Mouse (Mus musculus): ENCODE data around the gene Gfod1.

Gene Gfod1

DNA sequence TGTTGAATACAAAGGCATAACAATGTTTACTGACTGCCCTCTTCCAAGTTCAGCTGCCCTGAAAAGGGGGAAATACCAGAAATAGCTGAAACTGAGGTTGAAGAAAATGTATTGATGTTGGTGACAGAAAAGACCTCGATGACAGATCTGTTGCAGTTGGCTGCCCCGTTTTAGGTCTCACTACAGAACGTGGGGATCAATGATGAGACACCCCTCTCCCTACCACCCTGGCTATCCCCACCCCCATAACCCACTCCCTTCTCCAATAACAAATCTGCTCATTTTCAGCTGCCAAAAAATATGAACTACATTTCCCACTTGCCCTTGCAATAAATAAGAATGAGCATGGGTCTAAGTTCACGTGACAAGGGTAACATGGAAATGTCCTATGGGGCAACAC lies 73.1 kb downstream of the Gfod1 start:
- no peak for DNase-seq (ENCODE audit: low spot score in 2 of 2)

DNA sequence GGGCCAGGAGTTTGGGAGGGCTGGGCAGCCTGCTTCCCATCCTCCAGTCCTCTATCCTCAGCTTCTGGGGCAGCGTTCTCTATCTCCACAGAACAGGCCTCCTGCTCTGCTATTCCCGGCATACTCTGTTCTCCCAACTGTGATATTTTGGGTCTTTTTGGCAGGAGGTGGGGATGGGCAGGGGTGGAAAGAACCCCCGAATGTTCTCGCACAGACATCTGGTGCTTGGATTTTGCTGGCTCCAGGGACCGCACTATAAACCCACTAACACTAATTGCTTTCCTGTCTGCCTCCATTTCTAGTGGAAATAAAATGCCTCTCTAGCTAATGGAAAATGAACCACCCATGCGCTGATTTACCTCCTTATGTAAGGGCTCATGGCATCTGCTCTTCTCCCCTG lies 73.7 kb downstream of the Gfod1 start:
- no peak for DNase-seq (ENCODE audit: low spot score in 2 of 2)

DNA sequence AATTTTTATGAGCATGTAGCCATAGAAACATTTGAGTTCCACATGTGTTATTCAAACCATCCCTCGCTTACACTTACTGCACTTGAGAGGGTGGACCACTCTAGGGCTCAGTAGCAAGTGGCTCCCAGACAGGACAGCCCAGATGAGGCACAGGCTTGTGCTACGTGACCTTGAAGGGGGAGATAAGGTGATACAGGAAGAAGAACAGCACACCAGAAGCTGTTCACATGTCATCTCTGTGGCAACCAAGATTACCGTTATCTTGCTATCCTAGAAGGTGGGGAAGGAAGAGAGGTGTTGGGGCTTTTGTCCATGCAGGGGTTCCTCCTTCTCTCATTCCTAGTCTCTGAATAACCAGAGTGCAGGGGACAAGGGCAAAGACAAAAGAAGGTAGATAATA lies 74.2 kb downstream of the Gfod1 start:
- no peak for DNase-seq (ENCODE audit: low spot score in 2 of 2)

DNA sequence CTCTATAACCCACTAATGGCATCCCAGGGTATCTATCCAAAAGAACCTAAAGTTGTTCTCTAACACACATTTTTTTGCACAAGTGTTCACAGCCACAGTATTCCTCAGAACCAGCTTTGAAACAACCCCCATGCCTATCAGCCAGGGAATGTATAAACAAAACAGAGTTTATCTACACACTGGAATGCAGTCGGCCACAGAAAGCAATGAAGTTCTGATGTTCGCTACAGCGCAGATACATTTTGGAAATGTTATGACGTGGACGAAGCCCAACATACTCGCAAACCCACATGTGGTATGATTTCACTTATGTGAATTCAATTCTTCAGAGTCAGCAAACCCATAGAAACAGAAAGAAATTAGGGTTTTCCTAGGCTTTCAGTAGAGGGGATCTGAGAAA lies 75.8 kb downstream of the Gfod1 start:
- DNase-seq (ENCODE audit: low spot score in 2 of 2), result no peak

DNA sequence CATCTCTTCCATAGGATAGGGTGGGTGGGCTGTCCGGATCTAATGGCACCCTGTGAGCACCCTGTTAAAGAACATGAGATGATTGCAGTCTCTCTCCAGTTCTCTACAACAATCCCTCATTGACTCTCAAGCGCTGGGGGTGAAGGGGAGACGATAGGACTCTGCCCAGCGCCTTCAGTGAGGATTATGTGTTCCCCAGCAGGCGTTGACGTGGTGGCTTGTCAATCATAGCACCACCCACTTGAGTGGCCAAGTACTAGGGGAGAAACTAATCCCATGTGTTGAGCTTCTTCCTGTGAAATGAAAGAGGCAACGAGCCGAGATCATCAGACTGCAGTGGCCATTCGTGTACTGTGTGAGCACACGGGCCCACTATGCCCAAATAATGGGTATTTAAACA lies 77.9 kb downstream of the Gfod1 start:
- DNase-seq (ENCODE audit: low spot score in 2 of 2), result no peak

DNA sequence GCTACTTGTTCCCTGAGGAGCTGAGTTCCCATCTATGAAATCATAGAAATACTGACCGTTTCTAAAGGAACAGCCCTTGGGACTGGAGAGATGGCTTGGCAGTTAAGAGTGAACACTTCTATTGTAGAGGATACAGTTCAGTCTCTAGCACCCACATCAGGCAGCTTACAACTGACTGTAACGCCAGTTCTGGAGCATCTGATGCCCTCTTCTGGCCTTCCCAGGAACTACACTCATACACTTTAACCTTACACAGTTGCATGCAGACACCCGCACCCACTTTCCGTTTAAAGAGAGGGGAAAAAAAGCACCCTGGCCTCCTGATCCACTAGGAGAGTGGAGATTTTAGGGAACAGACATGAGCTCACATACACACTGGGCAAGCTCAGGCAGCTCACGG lies 78.8 kb downstream of the Gfod1 start:
- DNase-seq (ENCODE audit: low spot score in 2 of 2), result no peak

DNA sequence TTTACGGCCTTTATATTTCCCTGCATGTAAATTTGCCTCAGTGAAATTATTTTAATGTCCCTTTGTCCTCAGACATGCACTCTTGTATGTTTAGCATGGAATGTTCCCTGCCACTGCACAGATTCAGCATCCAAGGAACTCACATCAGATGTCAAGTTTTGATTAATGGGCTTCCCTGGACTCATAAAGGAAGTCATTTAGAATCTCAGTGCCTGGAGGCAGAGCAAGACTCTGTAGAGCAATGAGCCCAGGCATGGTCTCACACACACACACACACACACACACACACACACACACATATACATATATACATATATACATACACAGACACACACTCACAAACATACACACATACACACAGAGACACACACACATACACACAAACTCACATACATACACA lies 81.9 kb downstream of the Gfod1 start:
- no peak for DNase-seq (ENCODE audit: low spot score in 2 of 2)

DNA sequence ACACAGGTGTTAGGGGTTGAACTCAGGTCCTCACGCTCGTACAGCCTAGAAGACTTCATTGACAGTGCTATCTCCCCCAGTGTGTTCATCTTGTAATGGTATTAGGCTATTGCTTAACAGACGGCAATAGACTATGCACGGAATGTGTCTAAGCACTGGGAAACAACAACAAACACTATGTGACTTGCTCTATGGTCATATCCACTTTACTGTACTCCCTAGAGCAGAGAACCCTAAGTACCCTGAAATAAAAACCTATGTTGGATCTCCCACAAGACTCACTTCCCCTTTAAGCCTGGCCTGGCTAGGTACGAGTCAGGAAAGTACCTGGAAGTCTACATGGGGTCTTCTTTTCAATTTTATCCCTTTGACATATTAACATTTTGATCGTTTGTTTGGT lies 82.7 kb downstream of the Gfod1 start:
- DNase-seq (ENCODE audit: low spot score in 2 of 2), result no peak

DNA sequence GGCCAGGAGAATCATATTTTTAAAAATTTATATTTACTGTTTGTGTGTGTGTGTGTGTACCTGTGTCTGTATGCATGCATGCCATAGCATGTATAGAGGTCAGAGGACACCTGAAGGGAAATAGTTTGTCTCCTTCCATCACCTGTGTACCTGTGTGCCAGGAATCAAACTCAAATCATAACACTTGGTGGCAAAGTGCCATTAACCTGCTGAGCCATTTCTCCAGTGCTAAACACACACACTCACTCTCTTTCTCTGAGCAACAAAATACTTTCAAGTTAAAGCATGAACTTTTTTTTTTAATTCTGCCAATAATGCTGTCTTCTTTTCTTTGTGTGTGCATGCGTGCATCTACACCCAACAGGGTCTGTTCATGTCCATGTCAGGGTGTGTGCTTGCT lies 83.3 kb downstream of the Gfod1 start:
- DNase-seq (ENCODE audit: low spot score in 2 of 2), result no peak

DNA sequence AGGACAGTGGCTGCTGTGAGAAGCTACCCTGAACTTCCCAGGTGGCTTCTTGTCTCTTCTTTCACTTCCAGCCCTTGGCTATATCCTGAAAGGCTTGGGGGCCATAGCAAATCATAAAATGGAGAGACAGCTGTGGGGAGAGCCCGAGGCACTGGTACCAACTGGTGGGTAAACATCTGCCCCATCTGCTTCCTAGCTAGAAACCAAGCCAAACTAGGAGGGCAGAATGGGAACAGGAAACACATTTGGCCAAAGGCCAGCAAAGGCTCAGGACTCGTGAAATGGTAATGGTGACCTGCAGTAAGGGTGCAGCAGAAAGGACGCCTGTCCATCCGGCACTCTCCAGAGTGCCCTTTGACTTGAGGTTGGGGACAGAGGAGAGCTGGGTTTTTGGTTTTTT lies 85.2 kb downstream of the Gfod1 start:
- DNase-seq (ENCODE audit: low spot score in 2 of 2), result no peak

DNA sequence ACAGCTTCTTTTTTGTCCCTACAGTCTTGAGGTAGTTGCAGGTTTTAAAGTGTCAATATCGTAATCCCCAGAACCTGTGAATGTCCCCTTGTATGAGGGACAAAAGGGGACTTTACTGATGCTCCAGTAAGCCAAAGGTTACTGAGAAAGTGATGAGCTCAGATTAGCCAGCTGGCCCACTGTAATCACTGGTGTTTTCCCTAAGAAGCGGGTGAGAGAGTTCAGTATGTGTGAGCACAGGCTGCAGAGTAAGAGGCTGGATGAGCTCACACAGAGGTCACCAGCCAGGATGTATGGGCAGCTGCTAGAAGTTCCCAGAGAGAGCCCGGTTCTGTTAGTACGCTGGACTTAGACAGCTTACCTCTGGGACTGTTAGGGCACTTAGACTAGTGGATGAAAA lies 85.7 kb downstream of the Gfod1 start:
- DNase-seq (ENCODE audit: low spot score in 2 of 2), result no peak

DNA sequence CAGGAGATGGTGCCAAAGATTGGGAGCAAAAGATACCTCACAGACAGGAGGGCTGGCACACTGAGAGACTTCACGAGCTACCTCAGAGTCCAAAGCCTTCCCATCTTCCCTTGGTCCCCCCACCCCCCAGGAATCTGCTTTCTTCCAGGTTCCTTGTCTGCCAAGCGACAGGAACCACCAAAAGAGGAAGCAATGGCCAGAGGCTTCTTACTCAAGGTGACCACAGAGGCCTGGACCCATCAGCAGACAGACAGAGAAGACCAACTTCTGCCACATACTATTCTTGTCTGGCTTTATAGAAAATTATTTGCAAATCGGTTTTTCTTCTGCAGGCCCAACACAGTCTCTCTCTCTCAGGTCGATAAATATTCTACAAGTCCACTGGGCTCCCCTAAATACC lies 86.3 kb downstream of the Gfod1 start:
- DNase-seq (ENCODE audit: low spot score in 2 of 2), result no peak

DNA sequence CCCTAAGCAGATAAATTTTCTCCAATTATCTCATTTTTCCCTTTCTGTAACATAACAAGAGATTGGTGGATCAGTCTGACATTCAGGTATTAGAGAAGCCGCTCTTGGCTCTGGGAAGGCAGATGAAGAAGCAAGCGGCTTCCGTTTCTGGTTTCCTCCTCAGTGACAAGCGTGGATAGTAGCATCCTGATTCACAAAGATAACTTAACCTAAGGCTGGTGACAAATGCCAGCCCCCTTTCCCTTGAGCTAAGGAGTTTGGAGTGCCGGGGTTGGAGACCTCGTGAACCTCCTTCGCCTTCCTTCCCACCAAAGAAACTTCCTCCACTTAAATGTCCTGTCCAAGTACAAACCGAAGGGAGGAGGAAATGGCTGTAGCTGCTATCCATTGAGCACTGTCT lies 86.9 kb downstream of the Gfod1 start:
- no peak for DNase-seq (ENCODE audit: low spot score in 2 of 2)

DNA sequence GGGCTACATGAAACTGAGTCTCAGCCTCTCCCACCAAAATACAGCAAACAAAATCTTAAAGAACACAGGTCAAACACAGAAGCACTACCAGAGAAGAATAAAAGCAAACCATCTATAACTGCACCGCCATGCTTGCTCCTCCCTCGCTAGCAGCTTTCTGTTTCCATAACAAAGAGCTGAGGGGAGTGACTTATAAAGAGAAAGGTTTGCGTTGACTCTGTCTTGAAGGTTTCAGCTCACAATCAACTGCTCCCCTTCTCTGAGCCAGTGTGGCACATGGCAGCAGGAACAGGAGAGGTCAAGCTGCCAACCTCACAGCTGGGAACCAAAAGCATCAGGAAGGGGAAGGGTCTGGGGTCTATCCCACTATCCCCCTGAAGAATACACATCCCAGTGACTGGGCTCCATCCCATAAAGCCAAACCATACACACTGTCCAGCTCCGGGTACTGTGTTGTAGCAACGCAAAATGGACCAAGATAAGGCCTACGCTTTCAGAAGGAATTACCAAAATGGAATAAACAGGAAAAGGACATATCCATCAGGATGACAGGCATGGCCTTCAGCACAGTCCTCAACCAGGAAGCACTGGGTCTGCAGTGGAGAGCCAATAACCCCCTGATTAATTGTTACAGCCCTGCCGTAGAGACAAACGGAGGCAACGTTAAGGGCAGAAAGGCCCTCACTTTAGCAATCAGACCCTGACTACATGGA lies 87.8 kb downstream of the Gfod1 start:
- DNase-seq (ENCODE audit: low spot score in 2 of 2), result no peak

DNA sequence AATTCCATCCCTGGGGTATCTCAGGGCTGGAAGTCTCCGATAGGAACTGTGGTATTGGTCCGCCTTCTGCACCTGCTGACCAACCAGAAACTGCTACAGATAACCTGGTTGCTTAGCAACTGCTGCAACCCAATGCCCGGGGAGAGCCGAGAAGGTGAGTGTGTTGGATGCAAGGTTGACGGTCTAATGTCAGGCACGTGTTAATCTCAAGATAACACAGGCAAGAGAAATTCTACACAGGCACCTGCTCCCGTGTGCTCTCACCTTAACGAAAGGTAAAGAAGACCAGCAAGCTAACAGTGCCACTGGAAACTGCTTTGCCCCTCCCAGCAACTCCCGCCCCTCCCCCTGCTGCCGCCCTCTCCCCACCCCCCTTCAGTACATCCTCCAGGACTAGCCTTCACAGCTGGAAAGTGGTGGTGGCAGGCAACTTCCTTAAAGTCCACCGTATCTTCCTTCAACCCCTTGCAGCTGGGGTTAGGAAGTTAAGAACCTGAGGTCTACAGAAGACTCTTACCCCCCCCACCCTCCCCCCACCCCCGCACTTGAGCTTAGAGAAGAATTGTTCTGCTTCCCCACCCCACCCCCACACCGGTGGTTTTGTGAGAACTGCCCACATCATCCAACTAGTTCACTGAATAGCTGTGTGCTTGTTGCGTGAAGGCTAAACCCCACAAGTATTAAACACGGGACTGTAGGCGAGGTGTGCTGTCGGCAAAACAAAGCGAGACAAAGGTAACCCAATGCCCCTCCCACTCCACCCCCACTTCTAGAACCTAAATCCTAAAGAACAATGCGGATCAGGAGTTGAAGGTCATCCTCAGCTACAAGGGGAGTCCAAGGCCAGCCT lies 88.6 kb downstream of the Gfod1 start:
- DNase-seq (ENCODE audit: low spot score in 2 of 2), result peak in 1 of 2 experiments; percentile 73

DNA sequence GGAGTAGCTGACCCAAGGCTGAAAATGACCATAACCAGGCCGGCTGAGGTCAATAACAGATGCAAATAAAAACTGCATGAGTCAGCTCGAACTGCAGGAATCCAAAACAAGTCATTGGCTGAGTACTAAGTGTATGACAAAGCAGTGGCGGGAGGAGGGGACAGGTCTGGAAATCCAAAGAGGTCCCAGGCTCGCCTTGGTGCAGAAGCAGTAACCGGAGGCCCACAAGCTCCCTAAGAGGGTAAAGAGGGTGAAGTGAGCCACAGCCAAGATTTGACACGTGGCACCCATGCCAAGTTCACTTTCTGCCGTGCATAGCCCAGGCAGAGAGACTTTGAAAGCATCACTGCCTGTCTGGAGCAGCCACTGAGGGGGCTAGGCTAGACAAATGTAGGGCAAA lies 91.6 kb downstream of the Gfod1 start:
- no peak for DNase-seq (ENCODE audit: low spot score in 2 of 2)

DNA sequence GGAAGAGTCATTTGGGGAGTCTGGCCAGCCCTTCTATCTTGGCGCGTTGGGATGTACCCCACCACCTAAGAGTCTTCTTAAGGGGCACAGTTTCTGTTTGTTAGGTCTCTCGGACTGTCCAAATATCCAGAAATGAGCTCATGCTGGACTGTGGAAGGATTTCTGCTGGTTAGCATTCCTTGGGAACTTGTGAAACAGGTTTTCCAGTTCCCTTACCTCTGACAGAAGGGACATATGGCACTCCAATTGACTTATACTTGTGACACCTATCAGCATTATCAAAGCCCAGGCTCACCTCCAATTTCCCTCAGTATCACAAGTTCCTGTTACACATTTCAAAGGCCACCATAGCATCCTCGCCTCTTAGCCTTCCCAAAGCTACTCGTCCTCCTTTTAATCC lies 93.0 kb downstream of the Gfod1 start:
- no peak for DNase-seq (ENCODE audit: low spot score in 2 of 2)

DNA sequence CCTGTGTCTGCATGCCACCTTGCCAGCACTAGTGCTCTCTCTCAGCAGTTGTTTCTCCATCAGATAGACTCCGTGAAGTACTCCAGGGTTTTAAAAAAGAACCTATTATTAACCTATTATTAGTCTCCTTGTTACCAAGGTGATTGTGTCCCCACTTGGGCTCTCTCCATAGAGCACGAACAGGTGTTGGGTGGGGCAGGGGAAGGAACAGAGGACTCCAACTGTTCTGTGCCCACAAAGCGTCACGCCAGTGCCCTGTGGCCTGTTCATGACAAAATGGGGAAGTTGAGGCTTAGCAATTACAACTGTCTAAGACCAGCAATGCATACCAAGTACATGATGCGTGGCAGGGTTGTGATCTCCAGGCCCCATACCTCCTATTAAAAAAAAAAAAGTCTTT lies 94.4 kb downstream of the Gfod1 start:
- peak in 1 of 2 experiments; percentile 63 for DNase-seq (ENCODE audit: low spot score in 2 of 2)

DNA sequence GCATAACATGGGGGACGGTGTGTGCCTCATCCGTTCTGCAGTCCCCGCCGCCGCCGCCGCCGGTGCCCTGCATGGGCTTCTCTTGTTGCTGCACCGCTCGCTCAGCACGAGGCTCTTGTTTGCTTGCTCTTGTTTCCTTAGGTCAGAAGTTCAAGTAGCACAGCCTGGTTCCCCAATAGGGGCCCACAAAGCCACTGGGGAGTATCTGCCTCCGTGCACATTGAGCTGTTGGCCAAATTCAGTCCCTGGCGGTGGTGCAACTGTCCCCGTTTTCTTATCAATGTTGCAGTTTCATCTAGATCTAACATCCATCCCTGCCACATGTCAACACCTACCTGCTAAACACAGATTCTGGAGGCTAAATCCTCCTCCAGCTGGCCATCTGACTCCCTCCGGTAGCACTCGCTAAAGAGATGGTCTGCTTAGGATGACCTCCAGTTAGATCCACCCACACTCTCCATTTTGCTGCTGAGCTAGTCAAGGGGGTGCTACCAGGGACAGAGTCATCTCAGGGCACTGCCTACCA lies 95.0 kb downstream of the Gfod1 start:
- peak in 1 of 2 experiments; percentile 63 for DNase-seq (ENCODE audit: low spot score in 2 of 2)

DNA sequence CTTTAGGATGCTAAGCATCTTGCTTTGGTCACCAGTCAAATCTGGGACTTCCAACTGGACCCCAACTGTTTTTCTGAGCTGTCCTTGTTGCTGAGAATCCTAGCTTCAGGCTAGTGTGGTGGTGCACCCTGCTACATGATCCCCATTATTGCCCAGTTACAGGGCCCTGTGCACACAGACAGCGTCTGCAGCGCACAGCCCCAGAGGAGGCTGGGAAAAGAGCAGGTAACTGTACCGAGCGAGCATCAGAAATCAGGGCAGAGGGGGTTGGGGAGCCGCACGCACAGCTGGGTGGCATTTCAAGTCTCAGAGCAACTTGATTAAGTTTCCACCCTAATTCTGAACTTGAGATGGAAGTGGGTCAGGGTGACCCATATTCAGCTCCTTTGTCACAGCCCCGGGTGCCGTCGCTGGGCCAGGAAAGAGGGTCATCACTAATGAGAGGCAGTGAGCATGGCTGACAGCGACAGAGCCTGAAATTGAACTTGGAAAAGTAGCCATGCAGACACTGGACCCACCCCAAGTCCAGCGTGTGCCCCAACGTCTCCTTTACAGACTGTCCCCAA lies 97.8 kb downstream of the Gfod1 start:
- DNase-seq (ENCODE audit: low spot score in 2 of 2), result no peak

DNA sequence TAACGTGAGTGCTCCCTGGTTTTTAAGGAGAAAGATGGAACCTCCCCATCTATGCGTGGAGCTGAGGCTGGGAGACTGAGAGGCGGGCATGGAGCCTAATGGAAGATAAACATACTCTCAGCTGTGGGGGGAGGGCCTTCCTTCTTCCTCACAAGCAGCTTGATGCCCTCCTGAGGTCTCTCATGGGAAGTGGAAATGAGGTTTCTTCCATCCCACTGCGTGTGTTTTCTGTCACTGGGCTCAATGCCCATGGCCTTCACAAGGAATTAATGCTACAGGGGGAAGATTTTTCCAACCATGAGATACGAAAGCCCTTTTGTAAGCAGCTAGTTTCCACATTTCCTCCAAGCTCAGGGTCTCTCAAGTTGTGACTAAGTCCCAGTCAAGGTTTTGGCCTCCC lies 100.3 kb downstream of the Gfod1 start:
- DNase-seq (ENCODE audit: low spot score in 2 of 2), result no peak

DNA sequence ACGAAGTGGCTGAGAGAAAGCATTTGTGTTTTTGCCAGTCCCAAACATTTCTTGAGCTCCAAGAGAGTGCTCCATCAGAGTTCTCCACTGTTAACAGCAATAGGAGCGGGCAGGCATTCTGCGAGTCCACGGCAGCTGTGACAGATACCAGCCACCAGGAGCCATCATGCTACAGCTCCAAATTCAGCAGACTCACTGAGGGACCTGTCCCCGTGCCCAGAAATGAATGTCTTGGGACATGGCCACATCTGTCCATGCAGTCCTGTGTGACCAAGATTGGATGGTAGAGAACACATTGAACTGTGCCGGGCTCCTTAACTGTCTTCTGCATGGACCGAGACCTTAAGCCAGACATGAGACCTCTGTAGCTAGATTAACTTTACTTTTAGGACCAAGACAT lies 100.7 kb downstream of the Gfod1 start:
- no peak for DNase-seq (ENCODE audit: low spot score in 2 of 2)

DNA sequence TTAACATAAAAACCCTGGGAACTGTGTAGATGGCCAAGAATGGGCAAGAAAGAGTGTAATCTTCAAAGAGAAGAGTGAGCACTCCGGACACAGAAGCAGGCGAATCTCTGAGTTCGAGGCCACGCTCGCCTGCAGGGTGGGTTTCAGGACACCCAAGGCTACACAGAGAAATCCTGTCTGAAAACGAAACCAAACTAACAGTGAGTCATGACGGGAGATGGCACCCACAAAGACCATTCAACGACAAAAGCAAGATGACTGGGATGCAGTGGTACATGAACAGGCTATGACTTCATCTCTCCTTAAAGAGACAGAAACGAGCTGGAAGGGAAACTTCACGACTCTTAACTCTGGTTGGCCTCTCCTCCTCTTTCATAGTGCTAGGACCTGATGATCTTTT lies 101.6 kb downstream of the Gfod1 start:
- DNase-seq (ENCODE audit: low spot score in 2 of 2), result no peak

All from spleen, postnatal 10 days (tissue).